Mouse (Mus musculus) lung, postnatal 0 days (tissue): ENCODE results near the gene Acot13. TPM values are rescaled to one million over a fixed set of nuclear protein-coding genes. Genes with fewer than 3 reads are reported as not detected.
A peak's percentile ranks its signal among the peaks of the same experiment; 100 is the strongest.
"Not testable (repeated sequence)": the region's sequence is repeated elsewhere in the genome, so short reads cannot be mapped to it uniquely, and the experiment has no call there.

ENCODE experiments used
- ATAC-seq: fragments of 200-750 bp; cut with Nextera tagmentation; 2 replicates; pipeline ENCODE4 v1.8.0; 2017; ENCODE audit warnings: moderate library complexity
- DNase-seq: peaks from one replicate; pipeline ENCODE4 v3.0.0-alpha.2; 2016; ENCODE audit warnings: low spot score
- H3K27ac ChIP-seq: fragments of 300-500 bp; sonication (generic); 2 replicates; pipeline ENCODE4 v1.5.1; 2014; ENCODE audit warnings: antibody characterized with exemption, mild to moderate bottlenecking, low read length, mixed read lengths
- H3K27me3 ChIP-seq: fragments of 300-500 bp; sonication (generic); replicated peaks from 2 replicates; pipeline ENCODE4 v1.6.1; 2014; ENCODE audit warnings: low read length, mixed read lengths; ENCODE audit not compliant: insufficient read depth
- H3K36me3 ChIP-seq: fragments of 300-500 bp; sonication (generic); 2 replicates; pipeline ENCODE4 v1.6.1; 2014; ENCODE audit warnings: low read length, mixed read lengths; ENCODE audit not compliant: insufficient read depth
- H3K4me1 ChIP-seq: fragments of 300-500 bp; sonication (generic); 2 replicates; pipeline ENCODE4 v1.6.1; 2014; ENCODE audit warnings: antibody characterized with exemption, low read depth, low read length, mixed read lengths; ENCODE audit not compliant: insufficient read depth
- H3K4me2 ChIP-seq: fragments of 300-500 bp; sonication (generic); replicated peaks from 2 replicates; pipeline ENCODE4 v1.6.1; 2014; ENCODE audit warnings: low read depth, mild to moderate bottlenecking, low read length, moderate library complexity, mixed read lengths
- H3K4me3 ChIP-seq: fragments of 300-500 bp; sonication (generic); 2 replicates; pipeline ENCODE4 v1.5.1; 2014; ENCODE audit warnings: low read depth, low read length
- H3K9ac ChIP-seq: fragments of 300-500 bp; sonication (generic); replicated peaks from 2 replicates; pipeline ENCODE4 v1.6.1; 2014; ENCODE audit warnings: low read depth, mild to moderate bottlenecking
- H3K9me3 ChIP-seq: fragments of 300-500 bp; sonication (generic); 2 replicates; pipeline ENCODE4 v1.6.1; 2016; ENCODE audit warnings: low read length, mixed read lengths
- CTCF ChIP-seq: IDR thresholded peaks from 2 replicates; pipeline ENCODE4 v1.5.1; 2016; ENCODE audit warnings: antibody characterized with exemption, mild to moderate bottlenecking
- EP300 ChIP-seq: IDR thresholded peaks from 2 replicates; pipeline ENCODE4 v1.6.1; 2016; ENCODE audit warnings: antibody characterized with exemption, mild to moderate bottlenecking, control low read depth
- WGBS: fragments of 180-500 bp; shearing (Covaris S2); extraction: QIAGEN DNeasy Blood & Tissue Kit; methylation state at CpG from one replicate; pipeline ENCODE4 v1.1.7; 2014; 5-methylcytosine and 5-hydroxymethylcytosine counted together
- polyA plus RNA-seq: library from polyadenylated mRNA; unstranded; fragments of >200 nt; fragmentation: Nextera tagmentation; extraction: Ambion mirVana; gene quantifications from 2 replicates; pipeline ENCODE4 v1.2.1, GENCODE M21; 2015

The Acot13 gene
- polyA plus RNA-seq, 1 experiment from 2014 or later: 87.2 TPM

DNA sequence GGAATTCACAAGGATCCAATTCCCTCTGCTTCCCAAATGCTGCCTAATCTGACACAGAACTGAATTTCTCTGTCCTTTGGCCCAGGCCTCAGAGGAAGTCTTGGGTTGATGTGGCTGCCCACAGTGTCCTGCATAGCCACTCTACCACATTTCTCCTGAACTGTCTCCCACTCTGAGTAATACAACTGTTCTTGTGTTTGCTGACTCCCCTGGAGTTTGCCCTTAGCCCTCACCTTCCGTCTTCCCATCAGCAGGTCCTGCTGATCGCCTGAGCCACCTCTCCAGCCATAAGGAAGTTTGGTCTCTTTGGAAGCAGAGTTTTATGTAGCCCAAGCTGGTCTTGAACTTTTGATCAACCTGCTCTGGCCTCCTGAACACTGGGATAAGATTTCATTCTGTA, 20.6 kb upstream of the Acot13 start:
- no peak overlapping the region for H3K9ac ChIP-seq
- ATAC-seq (no peak), DNase-seq (no peak)
- no peak overlapping the region for H3K4me2 ChIP-seq
- H3K27ac ChIP-seq: no peak overlapping the region
- WGBS: 68% methylated on average over 2 of the region's 2 CpGs
- no peaks in the 10 kb centered on the region for H3K36me3 ChIP-seq
- H3K27me3 ChIP-seq: no peaks in the 10 kb centered on the region
- no peak overlapping the region for H3K4me3 ChIP-seq
- H3K9me3 ChIP-seq: no peaks in the 10 kb centered on the region
- no peaks in the 10 kb centered on the region for H3K4me1 ChIP-seq
- TF ChIP-seq EP300: no peak
- no peak for TF ChIP-seq CTCF

- ATAC-seq: no peak
Observed at GRCm38 (mm10) chr13:24849318-24849717, 18.0 kb upstream of the Acot13 start.

DNA sequence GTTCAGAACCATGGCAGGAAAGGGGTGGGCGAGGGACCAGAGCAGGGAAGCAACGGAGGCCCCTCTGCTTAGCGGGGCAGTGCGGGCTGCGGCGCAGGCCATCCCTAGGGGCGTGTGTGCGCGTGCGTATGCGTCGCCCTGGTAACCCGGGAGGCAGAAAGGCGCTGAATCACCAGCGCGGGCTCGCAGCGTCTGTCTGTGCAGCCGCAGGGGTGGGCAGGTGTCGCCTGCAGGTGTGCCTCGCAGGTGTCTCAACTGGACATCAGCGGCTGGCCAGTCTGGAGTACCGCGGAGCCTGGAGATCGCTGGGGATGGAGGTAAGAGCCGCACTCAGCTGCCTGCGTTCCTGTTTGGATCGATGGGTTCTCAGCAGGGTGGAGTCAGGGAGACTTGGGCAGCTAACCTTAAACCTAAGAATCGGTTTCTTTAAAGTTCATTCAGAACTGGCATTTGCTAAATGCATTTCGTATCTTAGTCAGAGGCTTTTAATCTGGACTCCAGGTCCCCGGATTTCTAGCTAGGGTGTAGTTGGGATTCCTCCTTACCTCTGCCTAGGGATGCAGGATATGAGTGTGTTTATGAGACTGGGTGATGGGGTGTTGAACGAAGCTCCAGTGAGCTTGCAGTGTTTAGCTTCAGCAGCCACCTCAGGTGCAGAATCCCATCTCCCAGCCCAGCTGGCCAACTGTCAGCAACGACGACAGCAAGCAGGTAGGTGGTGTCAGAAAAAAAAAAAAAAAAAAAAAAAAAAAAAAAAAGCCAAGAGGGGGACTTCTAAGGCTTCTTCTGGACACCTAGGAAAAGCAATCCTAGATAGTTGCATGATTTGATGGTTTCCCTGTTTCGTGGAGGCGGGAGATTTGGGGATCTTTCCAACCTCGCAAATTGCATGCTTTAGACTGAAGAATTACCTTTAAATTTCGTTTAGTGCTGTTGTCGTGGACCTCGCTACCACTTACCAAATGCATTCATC, 13.9 kb upstream of the Acot13 start, which contains the start of gene D130043K22Rik:
Gene D130043K22Rik, plus strand, starts transcription at position 153 of the 973 bp plus-strand sequence.
- 17% methylated on average over 39 of the region's 40 CpGs for WGBS
- Histone ChIP-seq H3K36me3 (0 out of 2 replicates have a peak, but pooled peaks cover 9% of the 10 kb centered on the region), H3K4me2 (peak within 1 kb of the TSS; percentile 40), H3K27ac (no peak within 1 kb of the TSS), H3K9ac (no peak within 1 kb of the TSS), H3K4me3 (peak within 1 kb of the TSS; percentile 12), H3K27me3 (no peaks in the 10 kb centered on the region), H3K9me3 (no peaks in the 10 kb centered on the region), H3K4me1 (no peaks in the 10 kb centered on the region)
- ATAC-seq (peak; percentile 73), DNase-seq (peak; percentile 31)
- TF ChIP-seq EP300 (no peak), CTCF (no peak)

More at GRCm38 (mm10) chr13:24849318-24849717, 18.0 kb upstream of the Acot13 start:
- no peak overlapping the region for H3K4me3 ChIP-seq
- H3K27me3 ChIP-seq: no peaks in the 10 kb centered on the region
- no peak overlapping the region for H3K27ac ChIP-seq
- no peak overlapping the region for H3K9ac ChIP-seq
- 70% methylated on average over 4 of the region's 4 CpGs for WGBS
- no peaks in the 10 kb centered on the region for H3K4me1 ChIP-seq
- no peak for DNase-seq
- H3K4me2 ChIP-seq: no peak overlapping the region
- TF ChIP-seq EP300: no peak
- no peak for TF ChIP-seq CTCF
- no peaks in the 10 kb centered on the region for H3K9me3 ChIP-seq
- H3K36me3 ChIP-seq: no peaks in the 10 kb centered on the region

- Histone ChIP-seq H3K27ac (no peak overlapping the region), H3K27me3 (no peaks in the 10 kb centered on the region), H3K9me3 (no peaks in the 10 kb centered on the region), H3K4me1 (no peaks in the 10 kb centered on the region), H3K4me2 (no peak overlapping the region), H3K36me3 (0 out of 2 replicates have a peak, but pooled peaks cover 16% of the 10 kb centered on the region), H3K4me3 (no peak overlapping the region), H3K9ac (no peak overlapping the region)
- no peak for ATAC-seq
- WGBS: 64% methylated on average over 3 of the region's 3 CpGs
- TF ChIP-seq EP300 (no peak), CTCF (no peak)
- no peak for DNase-seq
Observed at GRCm38 (mm10) chr13:24841702-24842101, 10.4 kb upstream of the Acot13 start.

GRCm38 (mm10) chr13:24839831-24840230, 8.5 kb upstream of the Acot13 start:
- H3K9me3 ChIP-seq: no peaks in the 10 kb centered on the region
- no peaks in the 10 kb centered on the region for H3K27me3 ChIP-seq
- ATAC-seq (no peak), DNase-seq (no peak)
- WGBS: 53% methylated on average over 3 of the region's 3 CpGs
- H3K36me3 ChIP-seq: 0 out of 2 replicates have a peak, but pooled peaks cover 16% of the 10 kb centered on the region
- no peak overlapping the region for H3K9ac ChIP-seq
- no peak overlapping the region for H3K27ac ChIP-seq
- TF ChIP-seq EP300 (no peak), CTCF (no peak)
- H3K4me1 ChIP-seq: no peaks in the 10 kb centered on the region
- H3K4me2 ChIP-seq: no peak overlapping the region
- no peak overlapping the region for H3K4me3 ChIP-seq

- 92% methylated on average over 8 of the region's 8 CpGs for WGBS
- ATAC-seq: not testable (repeated sequence)
- 0 out of 2 replicates have a peak, but pooled peaks cover 13% of the 10 kb centered on the region for H3K36me3 ChIP-seq
Observed at GRCm38 (mm10) chr13:24837765-24838164, 6.4 kb upstream of the Acot13 start.

More at GRCm38 (mm10) chr13:24837765-24838164, 6.4 kb upstream of the Acot13 start:
- H3K9me3 ChIP-seq, H3K27me3 ChIP-seq, H3K9ac ChIP-seq, DNase-seq, H3K4me1 ChIP-seq, H3K4me2 ChIP-seq, H3K4me3 ChIP-seq, H3K27ac ChIP-seq: not testable (repeated sequence)
